Mouse (Mus musculus): ENCODE data around the gene Elavl3. TPM values are rescaled to one million over a fixed set of nuclear protein-coding genes. Genes with fewer than 3 reads are reported as not detected.

Elavl3 gene
- polyA plus RNA-seq, 1 experiment = 0.64 TPM

- TF ChIP-seq CTCF (conservative IDR thresholded peaks at IDR 0.05; ENCODE audit: insufficient read depth, insufficient read length, low read depth, low read length) = peak; percentile 76
- no peak for TF ChIP-seq POLR2A (IDR thresholded peaks at IDR 0.05; ENCODE audit: low read depth, low read length)
- no peak overlapping the region for H3K4me3 ChIP-seq (ENCODE audit: insufficient read depth, low read depth, low read length)
- H3K36me3 ChIP-seq (ENCODE audit: control insufficient read depth, insufficient read depth, low read length) = peaks cover 6% of the 10 kb centered on the region
- H3K27ac ChIP-seq (ENCODE audit: insufficient read depth, low read depth, low read length) = no peak overlapping the region
- DNase-seq = peak; percentile 45
- WGBS = 48% methylated on average over 2 of the region's 2 CpGs
- no peaks in the 10 kb centered on the region for H3K4me1 ChIP-seq (ENCODE audit: control insufficient read depth, insufficient read depth, low read length)
- no peaks in the 10 kb centered on the region for H3K27me3 ChIP-seq (replicated peaks; ENCODE audit: control insufficient read depth, insufficient read depth, low read length)
These were observed 73.9 kb downstream of the Elavl3 start for GRCm38 (mm10) chr9:21977972-21978371.

- Histone ChIP-seq H3K4me1 (ENCODE audit: control insufficient read depth, insufficient read depth, low read length) (no peaks in the 10 kb centered on the region), H3K36me3 (ENCODE audit: control insufficient read depth, insufficient read depth, low read length) (peaks cover 6% of the 10 kb centered on the region), H3K27me3 (replicated peaks; ENCODE audit: control insufficient read depth, insufficient read depth, low read length) (no peaks in the 10 kb centered on the region), H3K4me3 (ENCODE audit: insufficient read depth, low read depth, low read length) (no peak overlapping the region), H3K27ac (ENCODE audit: insufficient read depth, low read depth, low read length) (no peak overlapping the region)
- no peak for TF ChIP-seq CTCF (conservative IDR thresholded peaks at IDR 0.05; ENCODE audit: insufficient read depth, insufficient read length, low read depth, low read length)
- TF ChIP-seq POLR2A (IDR thresholded peaks at IDR 0.05; ENCODE audit: low read depth, low read length) = no peak
- DNase-seq = no peak
- WGBS = 81% methylated on average over 5 of the region's 5 CpGs
These were observed 74.5 kb downstream of the Elavl3 start for GRCm38 (mm10) chr9:21977331-21977730.

GRCm38 (mm10) chr9:21976626-21977175, 75.1 kb downstream of the Elavl3 start:
- Histone ChIP-seq H3K36me3 (ENCODE audit: control insufficient read depth, insufficient read depth, low read length) (peaks cover 5% of the 10 kb centered on the region), H3K27ac (ENCODE audit: insufficient read depth, low read depth, low read length) (no peak overlapping the region), H3K27me3 (replicated peaks; ENCODE audit: control insufficient read depth, insufficient read depth, low read length) (no peaks in the 10 kb centered on the region), H3K4me1 (ENCODE audit: control insufficient read depth, insufficient read depth, low read length) (no peaks in the 10 kb centered on the region), H3K4me3 (ENCODE audit: insufficient read depth, low read depth, low read length) (no peak overlapping the region)
- no peak for DNase-seq
- TF ChIP-seq CTCF (conservative IDR thresholded peaks at IDR 0.05; ENCODE audit: insufficient read depth, insufficient read length, low read depth, low read length) = no peak
- no peak for TF ChIP-seq POLR2A (IDR thresholded peaks at IDR 0.05; ENCODE audit: low read depth, low read length)
- WGBS = 73% methylated on average over 10 of the region's 10 CpGs

DNA sequence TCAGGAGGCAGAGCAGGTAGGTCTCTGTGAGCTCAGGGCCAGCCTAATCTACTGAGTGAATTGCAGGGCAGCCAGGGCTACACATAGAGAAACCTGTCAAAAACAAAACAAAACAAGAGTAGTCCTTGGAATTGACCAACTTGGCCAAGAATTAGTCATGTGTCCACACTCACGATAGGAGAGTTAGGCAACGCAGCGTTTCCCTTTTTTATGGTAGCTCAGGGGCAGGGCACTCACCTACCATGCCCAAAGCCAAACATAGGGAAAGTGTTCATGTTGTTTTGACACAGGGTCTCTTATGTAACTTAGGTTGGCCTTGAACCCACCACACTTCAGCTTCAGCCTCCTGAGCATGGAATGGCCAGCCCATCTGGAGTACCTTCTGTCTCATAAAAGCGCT, 82.5 kb downstream of the Elavl3 start:
- Histone ChIP-seq H3K36me3 (ENCODE audit: control insufficient read depth, insufficient read depth, low read length) (no peaks in the 10 kb centered on the region; the same call in none of the 2 replicates), H3K4me3 (ENCODE audit: insufficient read depth, low read depth, low read length) (no peak overlapping the region), H3K27me3 (replicated peaks; ENCODE audit: control insufficient read depth, insufficient read depth, low read length) (no peaks in the 10 kb centered on the region), H3K4me1 (ENCODE audit: control insufficient read depth, insufficient read depth, low read length) (no peaks in the 10 kb centered on the region), H3K27ac (ENCODE audit: insufficient read depth, low read depth, low read length) (no peak overlapping the region)
- TF ChIP-seq CTCF (conservative IDR thresholded peaks at IDR 0.05; ENCODE audit: insufficient read depth, insufficient read length, low read depth, low read length) (no peak), POLR2A (IDR thresholded peaks at IDR 0.05; ENCODE audit: low read depth, low read length) (no peak)
- 89% methylated on average over 4 of the region's 4 CpGs for WGBS
- no peak for DNase-seq

DNA sequence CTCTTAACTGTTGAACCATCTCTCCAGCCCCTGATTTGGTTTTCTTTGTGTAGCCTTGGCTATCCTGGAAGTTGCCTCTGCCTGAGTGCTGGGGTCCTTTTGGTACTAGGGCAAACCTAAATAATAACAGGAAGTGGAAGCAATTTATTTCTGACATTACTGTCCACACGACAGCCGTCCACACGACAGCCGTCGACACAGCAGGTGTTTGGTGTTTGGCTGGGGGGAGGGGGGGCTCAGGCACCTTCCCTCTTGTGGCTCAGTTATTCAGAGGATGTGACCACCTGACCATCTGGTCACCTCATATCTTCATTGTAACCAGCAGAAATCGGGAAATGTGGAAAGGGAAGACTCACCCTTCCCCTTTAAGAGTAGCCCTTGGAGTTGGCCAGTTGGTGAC, 82.9 kb downstream of the Elavl3 start:
- H3K4me3 ChIP-seq (ENCODE audit: insufficient read depth, low read depth, low read length) = no peak overlapping the region
- DNase-seq = no peak
- 35% methylated on average over 6 of the region's 6 CpGs for WGBS
- no peak for TF ChIP-seq CTCF (conservative IDR thresholded peaks at IDR 0.05; ENCODE audit: insufficient read depth, insufficient read length, low read depth, low read length)
- no peak for TF ChIP-seq POLR2A (IDR thresholded peaks at IDR 0.05; ENCODE audit: low read depth, low read length)
- H3K27me3 ChIP-seq (replicated peaks; ENCODE audit: control insufficient read depth, insufficient read depth, low read length) = no peaks in the 10 kb centered on the region
- no peak overlapping the region for H3K27ac ChIP-seq (ENCODE audit: insufficient read depth, low read depth, low read length)
- no peaks in the 10 kb centered on the region; the same call in none of the 2 replicates for H3K36me3 ChIP-seq (ENCODE audit: control insufficient read depth, insufficient read depth, low read length)
- no peaks in the 10 kb centered on the region for H3K4me1 ChIP-seq (ENCODE audit: control insufficient read depth, insufficient read depth, low read length)

Other genes starting within 250 kb of the Elavl3 start
- gene Angptl8, start 216.5 kb downstream of the Elavl3 start, polyA plus RNA-seq (2012; rRNA removed) = 11.9 and 19.5 TPM in 2 replicates
- gene Dock6, start 199.4 kb downstream of the Elavl3 start, polyA plus RNA-seq (2012; rRNA removed) = 67.7 and 84.6 TPM in 2 replicates
- 27.1 and 32.9 TPM in 2 replicates for gene Rab3d, start 133.8 kb downstream of the Elavl3 start, polyA plus RNA-seq (2012; rRNA removed)
- gene Ccdc159, start 124.6 kb downstream of the Elavl3 start, polyA plus RNA-seq (2012; rRNA removed) = 4.3 and 4.8 TPM in 2 replicates
- gene Tmem205, start 124.5 kb downstream of the Elavl3 start, polyA plus RNA-seq (2012; rRNA removed) = 313 and 353 TPM in 2 replicates
- 6.0 and 9.1 TPM in 2 replicates for gene Plppr2, start 115.0 kb downstream of the Elavl3 start, polyA plus RNA-seq (2012; rRNA removed)
- 10.5 and 10.9 TPM in 2 replicates for gene Swsap1, start 96.3 kb downstream of the Elavl3 start, polyA plus RNA-seq (2012; rRNA removed)
- gene Epor, start 88.5 kb downstream of the Elavl3 start, polyA plus RNA-seq (2012; rRNA removed) = 14.0 and 16.7 TPM in 2 replicates
- 88.2 and 111 TPM in 2 replicates for gene Rgl3, start 62.6 kb downstream of the Elavl3 start, polyA plus RNA-seq (2012; rRNA removed)
- 2.5 and 2.9 TPM in 2 replicates for gene Ccdc151, start 49.4 kb downstream of the Elavl3 start, polyA plus RNA-seq (2012; rRNA removed)
- gene Prkcsh, start 49.2 kb downstream of the Elavl3 start, polyA plus RNA-seq (2012; rRNA removed) = 94.9 and 103 TPM in 2 replicates
- gene Gm49318, start 19.2 kb upstream of the Elavl3 start, polyA plus RNA-seq (2012; rRNA removed) = not detected in 2 replicates
- gene Zfp653, start 19.4 kb upstream of the Elavl3 start, polyA plus RNA-seq (2012; rRNA removed) = 13.6 and 15.8 TPM in 2 replicates
- 130 and 143 TPM in 2 replicates for gene Ecsit, start 33.4 kb upstream of the Elavl3 start, polyA plus RNA-seq (2012; rRNA removed)
- 2.8 and 12.0 TPM in 2 replicates for gene Cnn1, start 47.2 kb upstream of the Elavl3 start, polyA plus RNA-seq (2012; rRNA removed)
- 163 and 174 TPM in 2 replicates for gene Elof1, start 65.1 kb upstream of the Elavl3 start, polyA plus RNA-seq (2012; rRNA removed)
- 166 and 178 TPM in 2 replicates for gene Acp5, start 83.7 kb upstream of the Elavl3 start, polyA plus RNA-seq (2012; rRNA removed)
- 71.4 and 76.5 TPM in 2 replicates for gene Pigyl, start 104.8 kb upstream of the Elavl3 start, polyA plus RNA-seq (2012; rRNA removed)
- gene Zfp872, start 136.1 kb upstream of the Elavl3 start, polyA plus RNA-seq (2012; rRNA removed) = not detected in 2 replicates
- gene Zfp809, start 173.7 kb upstream of the Elavl3 start, polyA plus RNA-seq (2012; rRNA removed) = 13.6 and 17.7 TPM in 2 replicates
- gene Zfp599, start 207.9 kb upstream of the Elavl3 start, polyA plus RNA-seq (2012; rRNA removed) = 0.07 and 0.09 TPM in 2 replicates

Measured in kidney, adult 2 months (tissue).